Mouse (Mus musculus) thymus, postnatal 0 days (tissue): ENCODE results near the gene Gm21760. TPM values are rescaled to one million over a fixed set of nuclear protein-coding genes. Genes with fewer than 3 reads are reported as not detected.
"Not testable (repeated sequence)": the region's sequence is repeated elsewhere in the genome, so short reads cannot be mapped to it uniquely, and the experiment has no call there.

Source experiments
- DNase-seq: peaks from one replicate; pipeline ENCODE4 v3.0.0-alpha.2; 2015; ENCODE audit warnings: low spot score
- polyA plus RNA-seq: library from polyadenylated mRNA; unstranded; fragments of >200 nt; fragmentation: Nextera tagmentation; extraction: Ambion mirVana; gene quantifications from 2 replicates; pipeline ENCODE4 v1.2.1, GENCODE M21; 2015

Gene Gm21760
- not detected in 2 replicates for polyA plus RNA-seq

GRCm38 (mm10) chrY:80133479-80133878 lies at the start of gene Gm21760:
Gene Gm21760, plus strand, starts transcription at chrY:80133779.
- not testable (repeated sequence) for DNase-seq
